Mouse (Mus musculus): ENCODE data around the gene Btnl10. TPM values are rescaled to one million over a fixed set of nuclear protein-coding genes. Genes with fewer than 3 reads are reported as not detected.

Gene Btnl10
- polyA plus RNA-seq, 1 experiment from 2014 or later = not detected

DNA sequence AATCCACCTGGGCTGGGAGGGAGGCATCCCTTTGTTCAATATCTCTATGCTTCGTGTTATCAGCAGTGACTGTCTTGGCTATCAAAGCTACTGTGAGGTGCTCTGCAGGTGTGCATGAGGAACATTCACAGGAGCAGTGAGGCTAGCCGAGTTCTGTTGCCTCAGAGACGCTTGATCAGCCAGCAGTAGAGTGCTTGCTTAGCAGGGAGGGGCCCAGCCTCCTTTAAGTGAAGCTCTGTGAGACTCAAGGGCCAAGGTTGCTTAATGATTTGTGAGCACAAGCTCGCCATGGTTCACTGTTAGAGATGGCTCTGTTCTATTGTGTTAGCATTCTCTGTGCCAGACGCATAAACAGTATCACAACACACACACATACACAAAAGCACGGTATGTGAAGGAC lies 52.0 kb downstream of the Btnl10 start:
- Histone ChIP-seq H3K4me3 (ENCODE audit: low read depth, low read length) (no peak overlapping the region), H3K27me3 (ENCODE audit: control insufficient read depth, insufficient read depth, low read length) (no peaks in the 10 kb centered on the region), H3K27ac (replicated peaks) (no peak overlapping the region), H3K4me2 (replicated peaks; ENCODE audit: low read depth) (no peak overlapping the region), H3K9me3 (ENCODE audit: control insufficient read depth, low read length) (no peaks in the 10 kb centered on the region), H3K36me3 (ENCODE audit: control insufficient read depth, insufficient read depth, low read length) (no peaks in the 10 kb centered on the region), H3K4me1 (replicated peaks; ENCODE audit: control insufficient read depth, insufficient read depth) (no peaks in the 10 kb centered on the region), H3K9ac (ENCODE audit: low read length) (no peak overlapping the region)
- WGBS = 51% methylated on average over 6 of the region's 6 CpGs
- ATAC-seq (ENCODE audit: low FRiP score, low TSS enrichment) = peak; percentile 65; the same call in 1 of the 2 replicates
- DNase-seq (ENCODE audit: low spot score) = peak; percentile 56
- TF ChIP-seq EP300 (optimal IDR thresholded peaks at IDR 0.05) (no peak), CTCF (IDR thresholded peaks at IDR 0.05; ENCODE audit: low read depth) (no peak)

DNA sequence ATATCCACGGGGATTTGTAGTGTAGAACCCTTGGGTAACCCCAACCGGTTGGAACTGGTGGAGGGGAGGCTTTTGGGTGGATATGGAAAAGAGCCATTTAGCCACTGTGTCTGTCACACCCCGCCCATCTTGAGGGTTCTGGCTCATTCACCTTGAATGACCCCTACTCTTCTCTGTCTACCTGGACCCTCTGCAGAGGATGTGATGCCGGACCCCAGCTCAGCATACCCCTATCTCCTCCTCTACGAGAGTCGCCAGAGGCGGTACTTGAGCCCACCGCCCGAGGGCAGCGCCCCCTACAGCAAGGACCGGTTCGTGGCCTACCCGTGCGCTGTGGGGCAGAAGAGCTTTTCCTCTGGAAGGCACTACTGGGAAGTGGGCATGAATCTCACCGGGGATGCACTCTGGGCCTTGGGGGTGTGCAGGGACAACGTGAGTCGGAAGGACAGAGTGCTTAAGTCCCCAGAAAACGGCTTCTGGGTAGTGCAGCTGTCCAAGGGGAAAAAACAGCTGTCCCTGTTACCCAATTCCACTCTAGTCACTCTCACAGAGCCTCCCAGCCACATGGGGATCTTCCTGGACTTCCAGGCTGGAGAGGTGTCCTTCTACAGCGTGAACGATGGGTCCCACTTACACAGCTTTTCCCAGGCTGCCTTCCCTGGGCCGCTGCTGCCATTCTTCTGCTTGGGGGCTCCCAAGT lies 53.3 kb downstream of the Btnl10 start:
- WGBS = 87% methylated on average over 21 of the region's 21 CpGs
- no peak for ATAC-seq (ENCODE audit: low FRiP score, low TSS enrichment)
- H3K27ac ChIP-seq (replicated peaks) = no peak overlapping the region
- no peak for DNase-seq (ENCODE audit: low spot score)
- H3K36me3 ChIP-seq (ENCODE audit: control insufficient read depth, insufficient read depth, low read length) = no peaks in the 10 kb centered on the region
- H3K9ac ChIP-seq (ENCODE audit: low read length) = no peak overlapping the region
- H3K4me2 ChIP-seq (replicated peaks; ENCODE audit: low read depth) = no peak overlapping the region
- no peaks in the 10 kb centered on the region for H3K27me3 ChIP-seq (ENCODE audit: control insufficient read depth, insufficient read depth, low read length)
- no peak; the same call in 1 of the 2 replicates for TF ChIP-seq CTCF (IDR thresholded peaks at IDR 0.05; ENCODE audit: low read depth)
- TF ChIP-seq EP300 (optimal IDR thresholded peaks at IDR 0.05) = no peak
- H3K9me3 ChIP-seq (ENCODE audit: control insufficient read depth, low read length) = no peaks in the 10 kb centered on the region
- no peaks in the 10 kb centered on the region for H3K4me1 ChIP-seq (replicated peaks; ENCODE audit: control insufficient read depth, insufficient read depth)
- no peak overlapping the region for H3K4me3 ChIP-seq (ENCODE audit: low read depth, low read length)

DNA sequence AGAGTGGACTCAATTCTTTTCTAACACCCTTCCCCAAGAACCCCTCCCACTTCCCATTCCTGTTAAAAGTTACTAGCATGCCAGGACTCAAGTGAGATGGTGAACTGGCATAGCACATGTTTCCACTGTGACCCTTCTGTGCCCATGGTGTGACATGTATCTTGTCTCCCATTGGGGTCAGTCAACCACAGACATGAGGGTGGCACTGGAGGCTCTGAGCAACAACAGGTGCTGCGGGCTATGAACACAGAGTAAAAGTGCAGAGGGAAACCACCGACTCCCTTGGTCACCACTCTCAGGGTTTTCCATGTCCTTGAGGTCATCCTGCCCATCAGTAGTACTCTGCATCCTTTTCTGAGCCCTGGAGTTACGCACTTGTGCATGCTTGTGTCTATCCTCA lies 54.1 kb downstream of the Btnl10 start:
- WGBS = 95% methylated on average over 3 of the region's 3 CpGs
- H3K27ac ChIP-seq (replicated peaks) = no peak overlapping the region

DNA sequence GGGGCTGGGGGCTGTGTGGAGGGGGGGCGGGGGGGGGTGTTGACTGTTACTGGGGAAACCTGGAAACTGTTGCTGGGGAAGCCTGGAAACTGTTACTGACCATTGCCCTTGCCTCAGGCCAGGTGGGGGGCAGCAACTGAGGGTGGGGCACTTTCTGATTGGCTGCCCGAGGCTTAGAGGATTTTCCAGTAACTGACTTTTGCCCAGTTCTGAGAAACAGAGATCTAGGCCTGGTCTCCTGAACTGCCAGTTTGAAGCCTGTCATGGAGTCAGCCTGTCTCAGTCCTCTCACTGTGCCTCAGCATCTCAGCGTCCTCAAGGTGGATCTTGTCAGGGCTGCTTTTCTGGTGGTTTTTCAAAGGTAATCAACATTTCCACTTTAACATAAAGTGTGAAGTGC lies 56.7 kb downstream of the Btnl10 start:
- no peak overlapping the region for H3K27ac ChIP-seq (replicated peaks)
- H3K9ac ChIP-seq (ENCODE audit: low read length) = no peak overlapping the region
- no peak overlapping the region for H3K4me3 ChIP-seq (ENCODE audit: low read depth, low read length)
- ATAC-seq (ENCODE audit: low FRiP score, low TSS enrichment) (no peak), DNase-seq (ENCODE audit: low spot score) (no peak)
- H3K27me3 ChIP-seq (ENCODE audit: control insufficient read depth, insufficient read depth, low read length) = no peaks in the 10 kb centered on the region
- 98% methylated on average over 3 of the region's 3 CpGs for WGBS
- TF ChIP-seq EP300 (optimal IDR thresholded peaks at IDR 0.05) = no peak
- TF ChIP-seq CTCF (IDR thresholded peaks at IDR 0.05; ENCODE audit: low read depth) = no peak
- no peaks in the 10 kb centered on the region for H3K9me3 ChIP-seq (ENCODE audit: control insufficient read depth, low read length)
- H3K4me2 ChIP-seq (replicated peaks; ENCODE audit: low read depth) = no peak overlapping the region
- peaks cover 5% of the 10 kb centered on the region for H3K4me1 ChIP-seq (replicated peaks; ENCODE audit: control insufficient read depth, insufficient read depth)
- H3K36me3 ChIP-seq (ENCODE audit: control insufficient read depth, insufficient read depth, low read length) = no peaks in the 10 kb centered on the region

More for the DNA sequence above, 54.1 kb downstream of the Btnl10 start:
- H3K27me3 ChIP-seq (ENCODE audit: control insufficient read depth, insufficient read depth, low read length) = no peaks in the 10 kb centered on the region
- no peak overlapping the region for H3K4me2 ChIP-seq (replicated peaks; ENCODE audit: low read depth)
- H3K4me3 ChIP-seq (ENCODE audit: low read depth, low read length) = no peak overlapping the region
- ATAC-seq (ENCODE audit: low FRiP score, low TSS enrichment) (no peak), DNase-seq (ENCODE audit: low spot score) (no peak)
- H3K9ac ChIP-seq (ENCODE audit: low read length) = no peak overlapping the region
- no peaks in the 10 kb centered on the region for H3K9me3 ChIP-seq (ENCODE audit: control insufficient read depth, low read length)
- H3K4me1 ChIP-seq (replicated peaks; ENCODE audit: control insufficient read depth, insufficient read depth) = no peaks in the 10 kb centered on the region
- TF ChIP-seq EP300 (optimal IDR thresholded peaks at IDR 0.05) (no peak), CTCF (IDR thresholded peaks at IDR 0.05; ENCODE audit: low read depth) (no peak)
- H3K36me3 ChIP-seq (ENCODE audit: control insufficient read depth, insufficient read depth, low read length) = no peaks in the 10 kb centered on the region

Small RNA genes lying within 50 kb of the gene (microRNA-seq; reads per million reads assigned to microRNA genes)
- gene Gm44313 = not detected

Other genes with a start within 250 kb of the Btnl10 start
- not detected in 2 replicates for gene Olfr320, start 236.8 kb upstream of the Btnl10 start, polyA plus RNA-seq (2015; fragmentation: Nextera tagmentation; extraction: Ambion mirVana)
- gene Olfr319, start 218.7 kb upstream of the Btnl10 start, polyA plus RNA-seq (2015; fragmentation: Nextera tagmentation; extraction: Ambion mirVana) = not detected in 2 replicates
- gene Olfr318, start 193.9 kb upstream of the Btnl10 start, polyA plus RNA-seq (2015; fragmentation: Nextera tagmentation; extraction: Ambion mirVana) = not detected in 2 replicates
- 0.06 TPM in 1 of 2 replicates, not detected in the other for gene Olfr317, start 178.7 kb upstream of the Btnl10 start, polyA plus RNA-seq (2015; fragmentation: Nextera tagmentation; extraction: Ambion mirVana)
- gene Olfr316, start 165.2 kb upstream of the Btnl10 start, polyA plus RNA-seq (2015; fragmentation: Nextera tagmentation; extraction: Ambion mirVana) = not detected in 2 replicates
- gene Olfr315, start 144.7 kb upstream of the Btnl10 start, polyA plus RNA-seq (2015; fragmentation: Nextera tagmentation; extraction: Ambion mirVana) = not detected in 2 replicates
- not detected in 2 replicates for gene Olfr314, start 135.0 kb upstream of the Btnl10 start, polyA plus RNA-seq (2015; fragmentation: Nextera tagmentation; extraction: Ambion mirVana)
- gene Fam183b, start 115.9 kb upstream of the Btnl10 start, polyA plus RNA-seq (2015; fragmentation: Nextera tagmentation; extraction: Ambion mirVana) = 3.1 and 3.7 TPM in 2 replicates
- gene Olfr313, start 102.9 kb upstream of the Btnl10 start, polyA plus RNA-seq (2015; fragmentation: Nextera tagmentation; extraction: Ambion mirVana) = not detected in 2 replicates
- gene Olfr312, start 88.7 kb upstream of the Btnl10 start, polyA plus RNA-seq (2015; fragmentation: Nextera tagmentation; extraction: Ambion mirVana) = 0.04 TPM in 1 of 2 replicates, not detected in the other
- gene Olfr311, start 78.7 kb upstream of the Btnl10 start, polyA plus RNA-seq (2015; fragmentation: Nextera tagmentation; extraction: Ambion mirVana) = 0.08 TPM in 1 of 2 replicates, not detected in the other
- gene Gm12258, start 70.8 kb upstream of the Btnl10 start, polyA plus RNA-seq (2015; fragmentation: Nextera tagmentation; extraction: Ambion mirVana) = 2.4 and 2.6 TPM in 2 replicates
- 2.6 and 3.2 TPM in 2 replicates for gene 2810021J22Rik, start 50.7 kb upstream of the Btnl10 start, polyA plus RNA-seq (2015; fragmentation: Nextera tagmentation; extraction: Ambion mirVana)
- gene Zfp39, start 13.7 kb upstream of the Btnl10 start, polyA plus RNA-seq (2015; fragmentation: Nextera tagmentation; extraction: Ambion mirVana) = 1.6 and 1.9 TPM in 2 replicates
- gene Rnf187, start 21.0 kb downstream of the Btnl10 start, polyA plus RNA-seq (2015; fragmentation: Nextera tagmentation; extraction: Ambion mirVana) = 136 and 140 TPM in 2 replicates
- gene Hist3h2ba, start 31.0 kb downstream of the Btnl10 start, polyA plus RNA-seq (2015; fragmentation: Nextera tagmentation; extraction: Ambion mirVana) = 7.5 and 8.9 TPM in 2 replicates
- 18.7 and 19.1 TPM in 2 replicates for gene Hist3h2a, start 36.8 kb downstream of the Btnl10 start, polyA plus RNA-seq (2015; fragmentation: Nextera tagmentation; extraction: Ambion mirVana)
- gene Trim17, start 36.8 kb downstream of the Btnl10 start, polyA plus RNA-seq (2015; fragmentation: Nextera tagmentation; extraction: Ambion mirVana) = 0.05 and 0.08 TPM in 2 replicates
- 9.9 and 11.0 TPM in 2 replicates for gene Trim11, start 60.2 kb downstream of the Btnl10 start, polyA plus RNA-seq (2015; fragmentation: Nextera tagmentation; extraction: Ambion mirVana)
- 0.24 and 0.28 TPM in 2 replicates for gene Obscn, start 218.5 kb downstream of the Btnl10 start, polyA plus RNA-seq (2015; fragmentation: Nextera tagmentation; extraction: Ambion mirVana)
- gene Iba57, start 245.8 kb downstream of the Btnl10 start, polyA plus RNA-seq (2015; fragmentation: Nextera tagmentation; extraction: Ambion mirVana) = 5.5 and 5.9 TPM in 2 replicates

All from stomach, postnatal 0 days (tissue).